Mouse (Mus musculus) adrenal gland, adult 2 months (tissue): ENCODE results near the gene Josd1. TPM values are rescaled to one million over a fixed set of nuclear protein-coding genes. Genes with fewer than 3 reads are reported as not detected.

Experiments used
- DNase-seq: peaks from one replicate; pipeline ENCODE4 v3.0.0; 2021
- long read RNA-seq: library from polyadenylated mRNA; stranded (forward); transcript quantifications from one replicate; pipeline ENCODE4 v2.0.0, GENCODE M21; 2021
- polyA plus RNA-seq: library from polyadenylated mRNA; depleted of rRNA; stranded (reverse); fragments of >200 nt; gene quantifications from 2 replicates; pipeline ENCODE4 v1.2.3, GENCODE M21; 2012; rRNA removed
- total RNA-seq, 2 experiments: library from RNA; stranded (reverse); gene quantifications; 2 replicates each; pipeline ENCODE4 v1.2.3; 2021

The Josd1 gene
- 10 to 100 TPM; 29.1 to 30.1 TPM for total RNA-seq
- polyA plus RNA-seq: 33.8 and 38.2 TPM in 2 replicates
- long read RNA-seq, transcript Josd1-201 (4 exons, 3,440 nt): major isoform, 32 of 35 reads
- long read RNA-seq, partial matches to known transcripts: 0 of 35 reads
- long read RNA-seq, other reads (novel, unspliced or antisense): 3 of 35 reads

DNA sequence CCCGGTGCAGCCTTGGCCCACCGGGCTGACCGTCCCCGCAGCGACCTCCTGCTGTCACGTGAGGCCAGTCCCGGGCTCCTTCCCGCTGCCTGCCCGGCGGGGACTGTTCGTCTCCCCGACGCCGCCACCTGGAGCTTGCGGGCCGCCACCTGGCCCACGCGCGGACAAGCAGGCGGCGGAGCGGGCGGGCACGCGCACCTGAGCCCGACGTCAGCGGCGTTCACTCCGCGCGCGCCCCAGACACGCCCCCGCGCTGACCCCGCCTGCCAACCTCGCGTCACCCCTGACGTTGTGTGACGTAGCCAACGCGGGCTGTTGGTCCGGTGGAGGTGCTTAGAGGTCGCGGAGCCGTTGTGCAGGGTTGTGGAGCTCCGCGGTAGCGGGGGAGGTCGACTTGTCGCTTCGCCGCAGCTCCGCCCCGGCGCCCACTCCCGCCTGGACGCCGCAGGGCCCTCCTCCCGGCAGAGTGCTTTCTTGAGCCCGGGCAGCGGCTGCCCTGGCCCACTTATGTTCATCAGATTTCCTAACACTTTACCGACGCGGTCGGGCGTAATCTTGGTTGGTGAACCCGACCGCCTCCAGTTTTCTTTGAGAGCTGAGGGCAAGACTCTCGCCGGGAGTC lies at the start of gene Josd1:
Gene Josd1, minus strand, starts transcription at position 274 of the 622 bp plus-strand sequence.
- DNase-seq: peak; percentile 98

DNA sequence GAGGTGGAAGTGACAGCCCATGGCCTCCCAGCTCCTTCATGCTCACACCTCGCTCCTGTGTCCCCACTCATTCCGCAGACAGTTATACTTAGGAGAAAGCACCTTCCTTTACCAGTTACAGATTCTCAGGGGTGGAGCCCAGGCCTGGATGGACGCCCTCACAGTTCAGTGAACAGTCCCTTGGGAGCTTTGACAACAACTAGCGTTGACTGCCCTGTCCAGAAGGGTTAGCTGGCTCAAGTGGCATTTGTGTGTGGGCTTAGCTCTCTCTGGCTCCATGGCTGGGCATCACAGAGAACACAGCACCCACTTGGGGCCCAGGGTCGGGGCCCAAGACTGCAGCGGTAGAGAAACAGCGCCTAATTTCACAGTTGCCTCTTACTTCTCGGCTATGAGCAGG lies 46.6 kb upstream of the Josd1 start:
- DNase-seq: peak; percentile 31

- no peak for DNase-seq
Observed at GRCm38 (mm10) chr15:79733640-79734039, 45.9 kb upstream of the Josd1 start.

DNA sequence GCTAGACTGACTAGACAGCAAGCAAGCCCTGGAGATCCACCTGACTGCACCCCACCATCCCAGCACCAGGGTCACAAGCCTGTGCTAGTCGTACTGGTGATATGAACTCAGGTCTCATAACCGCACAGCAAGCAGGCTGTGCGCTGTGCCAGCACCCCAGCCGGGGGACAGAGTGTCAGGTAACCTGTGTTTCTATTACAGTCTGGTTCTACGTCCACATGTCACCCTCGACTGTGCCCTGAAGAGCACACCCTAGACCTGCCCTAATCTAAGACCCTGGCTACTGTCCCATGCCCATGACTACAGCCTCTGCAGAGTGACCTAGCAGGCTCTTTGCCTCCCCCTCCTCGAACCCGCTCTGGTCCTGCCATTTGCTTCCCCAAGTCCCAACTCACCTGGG lies 45.5 kb upstream of the Josd1 start:
- DNase-seq: no peak

DNA sequence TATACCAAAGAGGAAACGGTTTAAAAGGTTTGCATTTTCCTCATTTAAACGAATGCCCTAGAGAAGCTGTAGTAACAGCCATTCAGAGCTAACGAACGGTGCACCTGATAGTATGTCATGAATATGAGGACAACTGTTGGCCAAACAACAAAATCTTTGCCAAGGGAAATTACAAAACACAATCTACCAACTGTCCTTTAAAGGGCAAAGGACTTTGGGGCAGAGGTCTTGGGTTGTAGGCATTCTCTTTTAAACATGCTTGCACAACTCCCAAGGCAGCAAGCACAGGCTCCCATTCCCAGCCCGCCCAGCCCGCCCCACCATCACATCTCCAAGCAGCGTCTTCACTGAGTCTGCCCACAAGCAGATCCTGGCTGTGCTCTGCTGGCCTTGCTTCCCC lies 43.8 kb upstream of the Josd1 start:
- no peak for DNase-seq

DNA sequence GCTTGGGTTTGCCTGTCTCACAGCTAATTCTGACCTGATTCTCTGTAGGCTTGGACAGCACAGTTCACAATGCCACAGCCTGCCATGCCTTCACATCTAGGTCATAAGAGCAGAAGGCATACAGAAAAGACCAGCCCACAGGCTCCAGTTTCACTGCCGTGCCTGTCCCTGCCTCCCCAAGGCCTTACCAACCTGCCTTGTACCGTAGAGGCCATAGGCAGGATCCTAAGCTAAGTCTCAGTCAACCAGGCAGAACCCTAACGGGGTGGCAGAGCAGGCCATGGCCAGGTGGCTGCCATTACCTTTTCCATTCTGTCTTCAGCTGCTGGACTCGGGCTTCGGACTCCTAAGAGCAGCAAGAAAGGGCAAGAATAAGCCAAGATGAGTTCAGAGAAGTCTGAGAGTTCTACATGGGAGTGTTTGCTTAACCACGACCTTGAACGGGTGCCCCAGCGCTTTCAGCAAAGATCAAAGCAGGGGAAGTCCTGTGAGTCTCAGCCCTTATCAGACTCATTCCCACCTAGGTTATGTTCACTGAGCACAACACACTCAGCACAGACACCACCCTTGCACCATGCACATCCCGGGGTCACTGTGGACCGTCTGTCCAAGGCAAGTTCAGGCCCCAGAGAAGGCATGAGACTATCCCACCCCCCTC lies 41.1 kb upstream of the Josd1 start:
- peak; percentile 40 for DNase-seq

DNA sequence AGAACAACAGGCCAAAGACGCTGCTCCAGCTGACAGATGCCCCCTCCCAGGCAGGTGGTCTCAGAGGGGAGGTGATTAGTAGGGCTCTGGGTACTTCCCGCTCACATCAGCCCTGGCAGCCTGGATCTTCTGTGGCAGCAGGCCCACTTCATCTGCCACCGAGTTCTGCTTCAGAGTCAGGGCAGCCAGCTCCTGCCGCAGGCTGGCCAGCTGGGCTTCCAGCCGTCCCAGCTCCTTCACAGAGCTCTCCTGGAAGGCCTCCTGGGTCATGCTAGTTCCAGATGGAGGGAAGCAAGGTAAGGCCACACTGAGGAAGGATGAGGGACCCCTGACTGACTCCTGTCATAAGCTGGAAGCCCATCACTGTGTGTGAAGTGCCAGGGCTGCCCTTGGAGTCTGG lies 40.6 kb upstream of the Josd1 start:
- no peak for DNase-seq

- DNase-seq: no peak
Observed at GRCm38 (mm10) chr15:79727840-79728239, 40.1 kb upstream of the Josd1 start.

- no peak for DNase-seq
Observed at GRCm38 (mm10) chr15:79725190-79725789, 37.6 kb upstream of the Josd1 start.

- peak; percentile 43 for DNase-seq
Observed at GRCm38 (mm10) chr15:79723439-79723838, 35.7 kb upstream of the Josd1 start.

GRCm38 (mm10) chr15:79720796-79721195 lies 33.1 kb upstream of the Josd1 start:
- no peak for DNase-seq

DNA sequence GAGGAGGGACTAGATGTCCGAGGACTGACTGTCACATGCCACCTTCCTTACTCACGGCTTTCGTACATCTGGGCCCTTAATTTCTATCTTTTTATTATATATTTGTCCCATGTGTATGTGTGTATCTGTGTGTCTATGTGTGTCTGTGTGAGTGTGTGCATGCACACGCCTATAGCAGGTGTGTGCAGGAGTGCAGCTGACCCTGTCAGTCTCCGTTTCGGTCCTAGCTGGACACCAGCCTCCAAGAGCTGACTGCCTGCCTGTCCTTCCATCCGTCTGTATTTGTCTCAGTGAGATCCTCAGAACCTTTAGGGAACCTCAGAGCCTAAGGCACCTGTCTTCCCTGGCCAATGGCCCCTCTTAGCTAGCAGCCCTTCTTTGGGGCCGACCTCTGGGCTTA lies 32.5 kb upstream of the Josd1 start:
- DNase-seq: no peak

DNA sequence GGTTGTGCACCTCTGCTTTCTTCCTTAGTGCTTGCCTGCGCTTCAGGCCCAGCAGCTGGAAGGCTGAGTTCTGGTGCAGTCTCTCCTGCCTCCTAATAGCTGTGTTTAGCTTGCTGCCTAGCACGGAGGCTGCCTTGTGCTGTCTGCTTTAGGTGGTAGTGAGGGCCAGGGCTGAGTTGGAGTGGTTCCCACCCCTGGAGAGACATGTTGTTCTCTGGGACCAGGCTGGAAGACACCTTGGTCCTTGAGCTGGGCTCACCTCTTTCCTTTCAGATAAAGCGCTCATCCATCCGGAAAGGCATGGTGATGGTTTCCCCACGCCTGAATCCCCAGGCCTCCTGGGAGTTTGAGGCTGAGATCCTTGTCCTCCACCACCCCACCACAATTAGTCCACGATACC lies 29.0 kb upstream of the Josd1 start:
- no peak for DNase-seq

- no peak for DNase-seq
Observed at GRCm38 (mm10) chr15:79715646-79716045, 27.9 kb upstream of the Josd1 start.

DNA sequence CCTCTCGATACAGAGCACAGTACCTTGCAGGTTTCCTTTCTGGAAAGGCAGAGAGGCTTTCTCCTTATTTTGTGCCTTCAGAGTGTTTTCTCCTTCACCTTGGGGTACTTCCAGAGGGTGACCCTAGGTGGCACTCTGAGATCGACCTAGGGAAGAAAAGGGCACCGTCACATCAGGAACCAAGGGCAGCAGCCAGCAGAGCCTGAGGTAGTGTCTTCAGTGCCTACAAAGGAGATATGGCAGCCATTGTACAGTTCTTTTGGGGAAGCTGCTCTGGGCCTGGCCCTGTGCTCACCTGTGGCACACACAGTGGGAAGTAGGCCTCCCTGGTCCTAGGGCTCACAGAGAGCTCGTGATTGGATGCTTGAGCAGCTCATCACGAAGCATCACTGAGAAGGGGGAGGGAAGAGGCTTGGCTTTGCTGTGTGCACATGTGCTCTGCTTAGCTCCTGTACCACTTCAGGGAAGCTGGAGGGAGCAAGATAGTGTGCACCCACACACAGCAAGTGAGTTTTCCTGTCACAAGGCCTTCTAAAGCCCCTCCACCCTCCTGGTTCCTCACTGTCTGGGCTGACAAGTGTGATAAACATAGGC lies 20.6 kb upstream of the Josd1 start:
- DNase-seq: no peak

GRCm38 (mm10) chr15:79706603-79707214 lies 19.0 kb upstream of the Josd1 start:
- DNase-seq: no peak

DNA sequence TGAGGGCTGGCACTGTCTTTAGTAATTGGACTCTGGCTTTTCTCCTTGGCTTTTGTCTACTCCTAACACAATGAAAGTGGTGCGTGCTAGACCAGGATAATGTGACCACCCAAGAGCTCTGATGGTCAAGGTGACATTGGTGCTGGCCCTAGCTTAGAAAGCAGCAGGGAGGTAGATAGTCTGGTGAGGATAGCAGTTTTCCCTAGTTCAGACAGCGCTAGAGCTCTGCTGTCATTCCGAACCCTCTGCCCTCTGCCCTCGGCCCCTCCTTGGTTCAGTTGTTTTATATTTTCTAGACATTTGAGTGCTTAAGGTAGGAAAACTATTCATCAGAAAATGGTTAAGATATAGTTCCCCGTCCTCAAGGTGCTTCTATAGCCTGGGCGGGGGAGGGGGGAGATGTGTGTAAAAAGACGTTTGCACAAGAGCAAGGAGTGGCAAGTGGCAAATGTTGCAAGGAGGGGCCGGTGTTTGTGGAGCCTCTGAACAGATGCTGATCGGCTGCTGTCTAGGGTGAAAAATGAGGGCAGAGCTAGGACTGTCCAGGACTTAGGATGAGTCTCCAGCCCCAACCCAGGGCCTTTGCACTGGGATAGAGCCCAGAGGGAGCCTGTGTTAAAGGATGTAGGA lies 10.0 kb upstream of the Josd1 start:
- DNase-seq: no peak

GRCm38 (mm10) chr15:79697011-79697410 lies 9.3 kb upstream of the Josd1 start:
- no peak for DNase-seq

- DNase-seq: no peak
Observed at GRCm38 (mm10) chr15:79696508-79696907, 8.8 kb upstream of the Josd1 start.

DNA sequence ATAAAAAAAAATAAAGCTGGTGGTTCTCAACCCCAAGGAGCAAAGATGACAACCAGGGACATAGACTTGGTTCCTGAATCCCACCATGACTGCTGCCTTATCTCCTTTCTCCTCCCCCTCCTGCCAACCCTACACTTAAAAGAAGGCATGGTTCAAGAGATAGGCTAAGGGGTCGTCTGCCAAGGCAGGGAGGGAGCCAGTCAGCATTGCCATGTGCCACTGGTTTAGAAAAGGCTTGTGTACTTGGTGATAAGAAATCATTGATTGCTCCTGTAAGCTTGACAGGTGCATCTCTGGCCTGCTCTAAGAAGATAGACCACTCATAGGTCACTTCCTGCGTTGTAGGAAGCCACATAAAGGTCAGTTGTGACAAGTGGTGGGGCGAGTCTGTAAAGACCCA lies 7.8 kb upstream of the Josd1 start:
- DNase-seq: no peak

DNA sequence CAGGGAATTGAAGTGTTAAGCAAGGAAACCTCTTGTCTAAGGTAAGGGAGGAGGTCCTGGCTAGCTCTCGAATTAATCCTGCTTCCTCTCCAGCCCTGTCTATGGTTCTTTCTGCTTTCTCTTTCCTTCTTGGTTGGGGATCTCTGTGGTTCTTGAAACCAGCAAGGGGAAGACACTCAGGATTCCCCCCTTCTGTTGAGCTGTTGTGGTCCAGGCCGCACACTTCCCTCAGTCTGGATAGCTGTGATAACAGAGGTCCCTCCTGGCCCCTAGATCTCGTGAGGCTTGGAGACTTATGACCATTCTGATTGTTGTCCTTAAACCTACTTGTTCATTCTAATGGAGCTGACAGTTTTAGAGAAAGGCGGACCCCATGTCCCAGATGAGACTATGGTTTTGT lies 6.8 kb upstream of the Josd1 start:
- DNase-seq: no peak

- no peak for DNase-seq
Observed at GRCm38 (mm10) chr15:79693740-79694139, 6.0 kb upstream of the Josd1 start.
